Mouse (Mus musculus): ENCODE data around the gene Odf2. TPM values are rescaled to one million over a fixed set of nuclear protein-coding genes. Genes with fewer than 3 reads are reported as not detected.
A peak's percentile ranks its signal among the peaks of the same experiment; 100 is the strongest.

Odf2 gene
- total and polyA plus RNA-seq, 3 experiments, result 49.3 to 82.8 TPM; not detected in 1

DNA sequence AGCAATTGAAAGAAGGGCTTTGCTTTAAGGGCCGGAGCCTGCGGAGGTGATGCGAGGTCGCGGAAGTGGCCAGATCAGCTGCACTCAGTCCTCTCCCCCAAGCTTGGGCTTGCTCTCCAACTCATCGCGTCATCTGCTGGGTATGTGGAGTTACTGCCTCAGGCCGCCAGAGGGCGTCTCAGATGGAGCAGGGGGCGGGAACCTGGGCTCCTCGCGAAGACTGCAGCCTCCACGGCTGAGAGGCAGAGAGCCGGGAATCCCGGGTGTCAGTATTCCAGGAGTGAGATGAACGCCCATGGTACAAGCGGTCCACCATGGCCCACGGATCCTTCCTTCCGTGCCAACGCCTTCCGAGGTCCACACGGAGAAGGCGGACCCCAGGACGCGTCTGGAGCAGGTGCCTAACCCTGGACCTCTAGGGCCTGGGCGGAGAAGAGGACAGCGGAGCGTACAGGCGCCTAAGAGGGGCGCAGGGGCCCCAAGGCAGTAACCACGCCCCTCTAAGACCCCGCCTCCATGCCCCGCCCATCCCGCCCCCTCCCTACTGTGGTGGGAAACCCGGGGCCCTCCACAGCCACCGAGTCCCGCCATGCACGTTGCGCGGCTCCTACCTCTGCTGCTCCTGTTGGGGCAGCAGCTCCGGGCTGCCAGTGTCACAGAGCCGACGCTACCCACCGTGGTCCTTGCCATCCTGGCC lies 19.9 kb upstream of the Odf2 start, which contains the start of gene Cercam (continued):
- TF ChIP-seq RCOR1 (IDR thresholded peaks at IDR 0.05; ENCODE audit: low read depth, low read length) (no peak), POLR2A (IDR thresholded peaks at IDR 0.05; ENCODE audit: control insufficient read depth in 1 of 2, insufficient read depth in 1 of 2, low read depth in 1 of 2, low read length in 2 of 2, poor library complexity in 1 of 2) (peak in 1 of 2 experiments; percentile 62; a peak in 3 of 4 replicates), EP300 (IDR thresholded peaks at IDR 0.05; ENCODE audit: low read depth in 1 of 2, low read length in 2 of 2) (no peak), MYC (IDR thresholded peaks at IDR 0.05; ENCODE audit: low read depth, low read length) (0 out of 2 replicates have a peak, but pooled peaks have one; percentile 37), USF2 (IDR thresholded peaks at IDR 0.05; ENCODE audit: borderline replicate concordance in 1 of 2, insufficient read depth in 1 of 2, low read depth in 1 of 2, low read length in 2 of 2) (no peak), MXI1 (IDR thresholded peaks at IDR 0.05; ENCODE audit: low read depth, low read length) (peak; percentile 14; the same call in 1 of the 2 replicates), SIN3A (IDR thresholded peaks at IDR 0.05; ENCODE audit: low read length) (peak; percentile 38; the same call in 1 of the 2 replicates), ZKSCAN1 (IDR thresholded peaks at IDR 0.05; ENCODE audit: low read depth, low read length) (no peak), RAD21 (IDR thresholded peaks at IDR 0.05; ENCODE audit: low read depth, low read length) (peak; percentile 15), HCFC1 (IDR thresholded peaks at IDR 0.05; ENCODE audit: low read depth, low read length) (peak; percentile 35)

DNA sequence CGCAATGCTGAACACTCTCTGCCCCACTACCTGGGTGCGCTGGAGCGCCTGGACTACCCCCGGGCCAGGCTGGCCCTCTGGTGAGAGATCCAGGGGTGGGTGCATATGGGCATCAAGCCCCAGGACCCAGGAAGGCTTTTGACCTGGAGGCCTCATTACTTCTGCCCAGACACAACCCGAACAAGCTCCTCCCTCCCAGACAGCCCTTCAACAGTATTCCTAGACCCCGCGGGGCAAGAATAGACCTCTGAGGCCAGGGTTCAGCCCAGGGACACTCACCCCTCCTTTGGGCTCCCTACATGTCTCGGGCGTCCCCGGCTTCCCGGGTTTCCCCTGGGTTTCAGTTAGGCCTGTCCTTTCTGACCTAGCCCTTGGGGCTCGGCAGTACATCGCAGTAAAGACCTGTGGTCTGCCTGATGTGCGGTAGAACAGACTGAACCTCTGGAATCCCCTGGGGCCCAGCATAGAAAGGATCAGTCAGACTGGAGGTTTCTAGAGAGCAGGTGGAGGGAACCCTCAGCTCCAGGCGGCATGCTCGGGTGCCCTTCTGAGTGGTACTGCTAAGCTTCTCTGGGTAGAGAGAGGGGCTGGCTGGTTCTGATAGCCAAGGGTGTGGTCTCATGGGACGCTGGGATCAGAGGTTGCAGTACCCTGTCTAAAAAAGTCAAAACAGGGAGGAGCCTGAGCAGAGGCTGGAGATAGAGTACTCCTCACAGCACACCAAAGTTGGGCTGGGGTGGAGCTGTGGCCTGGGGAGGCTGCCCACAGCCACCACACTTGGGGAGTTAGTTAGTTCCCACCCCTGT lies 19.2 kb upstream of the Odf2 start:
- Histone ChIP-seq H3K4me1 (ENCODE audit: control insufficient read depth in 1 of 2, insufficient read depth in 2 of 2, low read length in 2 of 2) (peaks cover 0 to 5% of the 10 kb centered on the region in 2 experiments; a peak in 1 of 4 replicates), H3K36me3 (ENCODE audit: control insufficient read depth in 1 of 2, insufficient read depth in 2 of 2, low read length in 2 of 2) (no peaks in the 10 kb centered on the region), H3K9me3 (replicated peaks; ENCODE audit: insufficient read depth, low read length) (no peaks in the 10 kb centered on the region), H3K27ac (ENCODE audit: control insufficient read depth, low read depth, low read length) (peak overlapping the region; percentile 61), H3K9ac (ENCODE audit: control insufficient read depth, low read depth, low read length, poor library complexity, severe bottlenecking) (peak overlapping the region; percentile 80), H3K4me3 (ENCODE audit: control insufficient read depth in 1 of 2, insufficient read depth in 1 of 2, low read depth in 2 of 2, low read length in 2 of 2) (peak overlapping the region; percentile 65 to 79), H3K79me2 (ENCODE audit: control insufficient read depth, insufficient read depth, low read length, poor library complexity) (no peaks in the 10 kb centered on the region; the same call in 1 of the 2 replicates), H3K27me3 (ENCODE audit: control insufficient read depth in 1 of 2, insufficient read depth in 2 of 2, low read length in 2 of 2) (no peaks in the 10 kb centered on the region)
- peak; percentile 86 for DNase-seq (ENCODE audit: low read depth, low spot score)
- peak; percentile 45; the same call in 1 of the 2 replicates for TF ChIP-seq TBP (IDR thresholded peaks at IDR 0.05; ENCODE audit: low read depth, low read length)
- no peak for TF ChIP-seq RCOR1 (IDR thresholded peaks at IDR 0.05; ENCODE audit: low read depth, low read length)
- no peak for TF ChIP-seq ETS1 (IDR thresholded peaks at IDR 0.05; ENCODE audit: low read depth, low read length)
- TF ChIP-seq ZC3H11A (IDR thresholded peaks at IDR 0.05; ENCODE audit: low read depth, low read length), result no peak
- TF ChIP-seq TAL1 (IDR thresholded peaks at IDR 0.05; ENCODE audit: low read length), result no peak; the same call in 1 of the 2 replicates
- TF ChIP-seq MAX (IDR thresholded peaks at IDR 0.05; ENCODE audit: low read length), result no peak
- no peak for TF ChIP-seq RAD21 (IDR thresholded peaks at IDR 0.05; ENCODE audit: low read depth, low read length)
- TF ChIP-seq HCFC1 (IDR thresholded peaks at IDR 0.05; ENCODE audit: low read depth, low read length), result 0 out of 2 replicates have a peak, but pooled peaks have one; percentile 29
- no peak for TF ChIP-seq USF1 (IDR thresholded peaks at IDR 0.05; ENCODE audit: low read depth, low read length)
- no peak for TF ChIP-seq MYC (IDR thresholded peaks at IDR 0.05; ENCODE audit: low read depth, low read length)
- no peak for TF ChIP-seq GABPA (IDR thresholded peaks at IDR 0.05; ENCODE audit: low read depth, low read length)
- TF ChIP-seq CTCF (IDR thresholded peaks at IDR 0.05 in 2 of 3, conservative IDR thresholded peaks at IDR 0.05 in 1 of 3; ENCODE audit: control insufficient read depth in 1 of 3, insufficient read depth in 1 of 3, low read depth in 2 of 3, low read length in 3 of 3, poor library complexity in 1 of 3, severe bottlenecking in 1 of 3), result no peak
- no peak for TF ChIP-seq UBTF (IDR thresholded peaks at IDR 0.05; ENCODE audit: borderline replicate concordance, insufficient read depth, low read depth, low read length)
- no peak for TF ChIP-seq MEF2A (IDR thresholded peaks at IDR 0.05; ENCODE audit: extremely low read depth, insufficient replicate concordance, low read depth, low read length, poor library complexity, severe bottlenecking)
- TF ChIP-seq USF2 (IDR thresholded peaks at IDR 0.05; ENCODE audit: borderline replicate concordance in 1 of 2, insufficient read depth in 1 of 2, low read depth in 1 of 2, low read length in 2 of 2), result no peak
- 0 out of 2 replicates have a peak, but pooled peaks have one; percentile 7 for TF ChIP-seq SMC3 (IDR thresholded peaks at IDR 0.05; ENCODE audit: low read depth, low read length)
- TF ChIP-seq POLR2A (IDR thresholded peaks at IDR 0.05; ENCODE audit: control insufficient read depth in 1 of 2, insufficient read depth in 1 of 2, low read depth in 1 of 2, low read length in 2 of 2, poor library complexity in 1 of 2), result peak; percentile 24 to 38; a peak in 2 of 4 replicates
- no peak for TF ChIP-seq GATA1 (IDR thresholded peaks at IDR 0.05; ENCODE audit: low read depth, low read length)
- no peak for TF ChIP-seq EP300 (IDR thresholded peaks at IDR 0.05; ENCODE audit: low read depth in 1 of 2, low read length in 2 of 2)
- no peak; the same call in 1 of the 2 replicates for TF ChIP-seq NELFE (IDR thresholded peaks at IDR 0.05; ENCODE audit: low read depth, low read length)
- TF ChIP-seq ZKSCAN1 (IDR thresholded peaks at IDR 0.05; ENCODE audit: low read depth, low read length), result no peak
- no peak for TF ChIP-seq ELF1 (IDR thresholded peaks at IDR 0.05; ENCODE audit: low read depth, low read length)
- peak; percentile 49; the same call in 1 of the 2 replicates for TF ChIP-seq SIN3A (IDR thresholded peaks at IDR 0.05; ENCODE audit: low read length)
- no peak; the same call in 1 of the 2 replicates for TF ChIP-seq MAZ (IDR thresholded peaks at IDR 0.05; ENCODE audit: low read depth, low read length)
- no peak for TF ChIP-seq ZNF384 (IDR thresholded peaks at IDR 0.05; ENCODE audit: low read depth, low read length)
- TF ChIP-seq JUND (IDR thresholded peaks at IDR 0.05; ENCODE audit: low read depth, low read length), result no peak
- TF ChIP-seq E2F4 (IDR thresholded peaks at IDR 0.05; ENCODE audit: borderline replicate concordance, low read depth, low read length), result no peak
